Mouse (Mus musculus) heart, adult 2 months (tissue): Measurements from ENCODE around the gene Wwox. TPM values are rescaled to one million over a fixed set of nuclear protein-coding genes. Genes with fewer than 3 reads are reported as not detected.

ENCODE experiments used
- DNase-seq, 2 experiments: peaks; one replicate each; pipeline ENCODE4 v3.0.0; 2021
- H3K27ac ChIP-seq: fragments of 200-600 bp; 2 replicates; pipeline ENCODE4 v1.8.1; 2022
- H3K27me3 ChIP-seq: fragments of 200-500 bp; 2 replicates; pipeline ENCODE4 v1.6.1; 2012; ENCODE audit warnings: mild to moderate bottlenecking, low read length, inconsistent platforms, mixed read lengths; ENCODE audit not compliant: control insufficient read depth, insufficient read depth
- H3K36me3 ChIP-seq: fragments of 200-500 bp; 2 replicates; pipeline ENCODE4 v1.6.1; 2012; ENCODE audit warnings: low read length, inconsistent platforms; ENCODE audit not compliant: control insufficient read depth, insufficient read depth
- H3K4me1 ChIP-seq: fragments of 200-500 bp; 2 replicates; pipeline ENCODE4 v1.6.1; 2011; ENCODE audit warnings: low read length; ENCODE audit not compliant: control insufficient read depth, insufficient read depth
- H3K4me3 ChIP-seq: fragments of 200-600 bp; 2 replicates; pipeline ENCODE4 v1.8.1; 2022
- H3K79me2 ChIP-seq: fragments of 200-500 bp; replicated peaks from 2 replicates; pipeline ENCODE4 v1.6.1; 2012; ENCODE audit warnings: mild to moderate bottlenecking, inconsistent platforms, low read length, moderate library complexity, mixed read lengths; ENCODE audit not compliant: control insufficient read depth, insufficient read depth
- H3K9ac ChIP-seq: fragments of 200-500 bp; 2 replicates; pipeline ENCODE4 v1.6.1; 2012; ENCODE audit warnings: low read depth, mild to moderate bottlenecking, control low read depth, inconsistent platforms, low read length, mixed read lengths
- CTCF ChIP-seq: fragments of 200-600 bp; IDR thresholded peaks from 2 replicates; pipeline ENCODE4 v1.8.1; 2022; ENCODE audit warnings: antibody characterized with exemption, mild to moderate bottlenecking, moderate library complexity
- EP300 ChIP-seq: fragments of 200-500 bp; IDR thresholded peaks from 2 replicates; pipeline ENCODE4 v1.6.1; 2011; ENCODE audit warnings: low read depth, low read length, control low read depth; ENCODE audit not compliant: insufficient read depth
- POLR2A ChIP-seq: fragments of 200-500 bp; IDR thresholded peaks from 2 replicates; pipeline ENCODE4 v1.6.1; 2011; ENCODE audit warnings: mild to moderate bottlenecking, low read depth, low read length, control low read depth; ENCODE audit not compliant: insufficient read depth
- whole genome bisulfite sequencing: fragments of 180-500 bp; shearing (Covaris S2); methylation state at CpG from one replicate; pipeline ENCODE4 v1.1.7; 2018; 5-methylcytosine and 5-hydroxymethylcytosine counted together
- intact Hi-C: fragments of 180-260 bp; cut with DNase I; formaldehyde crosslinking; loops from one replicate; pipeline ENCODE4 v1.15.1; 2025
- polyA plus RNA-seq: library from polyadenylated mRNA; depleted of rRNA; stranded (reverse); fragments of >200 nt; gene quantifications from 2 replicates; pipeline ENCODE4 v1.2.3, GENCODE M21; 2012
- total RNA-seq, 2 experiments: library from RNA; stranded (reverse); gene quantifications; 2 replicates each; pipeline ENCODE4 v1.2.3; 2021

Wwox gene
- total and polyA plus RNA-seq, 3 experiments: 3.3 to 4.6 (median 4.6) TPM

- peak; percentile 41 to 62 for DNase-seq
- TF ChIP-seq POLR2A (no peak), CTCF (no peak), EP300 (0 out of 2 replicates have a peak, but pooled peaks have one; percentile 19)
- Histone ChIP-seq H3K4me1 (0 out of 2 replicates have a peak, but pooled peaks cover 1% of the 10 kb centered on the region), H3K36me3 (no peaks in the 10 kb centered on the region), H3K27ac (peak overlapping the region; percentile 9; the same call in 1 of the 2 replicates), H3K27me3 (no peaks in the 10 kb centered on the region), H3K4me3 (no peak overlapping the region), H3K79me2 (no peaks in the 10 kb centered on the region), H3K9ac (no peak overlapping the region)
- intact Hi-C loops: no loop called here
- 42% methylated on average over 9 of the region's 9 CpGs for WGBS
These were observed 231.8 kb downstream of the Wwox start for GRCm38 (mm10) chr8:114671237-114671674.

- no peak overlapping the region for H3K9ac ChIP-seq
- no peaks in the 10 kb centered on the region for H3K36me3 ChIP-seq
- DNase-seq: no peak
- intact Hi-C loops: no loop called here
- no peaks in the 10 kb centered on the region for H3K79me2 ChIP-seq
- H3K4me1 ChIP-seq: 0 out of 2 replicates have a peak, but pooled peaks cover 1% of the 10 kb centered on the region
- TF ChIP-seq POLR2A (no peak), CTCF (no peak), EP300 (no peak)
- no peak overlapping the region for H3K4me3 ChIP-seq
- no peaks in the 10 kb centered on the region for H3K27me3 ChIP-seq
- 93% methylated on average over 3 of the region's 3 CpGs for WGBS
- no peak overlapping the region for H3K27ac ChIP-seq
These were observed 234.0 kb downstream of the Wwox start for GRCm38 (mm10) chr8:114673416-114673815.

GRCm38 (mm10) chr8:114675151-114675550, 235.7 kb downstream of the Wwox start:
- TF ChIP-seq POLR2A: no peak
- TF ChIP-seq CTCF: no peak
- no peak for TF ChIP-seq EP300
- WGBS: 71% methylated on average over 7 of the region's 7 CpGs
- Histone ChIP-seq H3K4me3 (no peak overlapping the region), H3K4me1 (0 out of 2 replicates have a peak, but pooled peaks cover 1% of the 10 kb centered on the region), H3K27me3 (no peaks in the 10 kb centered on the region), H3K36me3 (no peaks in the 10 kb centered on the region), H3K79me2 (no peaks in the 10 kb centered on the region), H3K9ac (no peak overlapping the region), H3K27ac (no peak overlapping the region)
- intact Hi-C loops: no loop called here
- DNase-seq: peak in 1 of 2 experiments; percentile 11

GRCm38 (mm10) chr8:114676918-114677317, 237.5 kb downstream of the Wwox start:
- no peaks in the 10 kb centered on the region for H3K4me1 ChIP-seq
- H3K36me3 ChIP-seq: no peaks in the 10 kb centered on the region
- no peak overlapping the region for H3K4me3 ChIP-seq
- no peaks in the 10 kb centered on the region for H3K27me3 ChIP-seq
- H3K27ac ChIP-seq: no peak overlapping the region
- TF ChIP-seq EP300 (no peak), CTCF (no peak), POLR2A (no peak)
- intact Hi-C loops: no loop called here
- no peak overlapping the region for H3K9ac ChIP-seq
- H3K79me2 ChIP-seq: no peaks in the 10 kb centered on the region
- WGBS: 79% methylated on average over 2 of the region's 2 CpGs
- DNase-seq: no peak

- Histone ChIP-seq H3K27me3 (no peaks in the 10 kb centered on the region), H3K4me3 (no peak overlapping the region), H3K27ac (no peak overlapping the region), H3K36me3 (no peaks in the 10 kb centered on the region), H3K79me2 (no peaks in the 10 kb centered on the region), H3K4me1 (no peaks in the 10 kb centered on the region), H3K9ac (no peak overlapping the region)
- TF ChIP-seq EP300 (no peak), POLR2A (no peak), CTCF (no peak)
- intact Hi-C loops: no loop called here
- WGBS: 68% methylated on average over 6 of the region's 6 CpGs
- DNase-seq: no peak
These were observed 238.2 kb downstream of the Wwox start for GRCm38 (mm10) chr8:114677551-114678127.

GRCm38 (mm10) chr8:114679386-114680098, 240.1 kb downstream of the Wwox start:
- WGBS: 70% methylated on average over 14 of the region's 14 CpGs
- no peak overlapping the region for H3K9ac ChIP-seq
- TF ChIP-seq EP300 (no peak), CTCF (no peak), POLR2A (no peak)
- H3K27ac ChIP-seq: no peak overlapping the region
- no peaks in the 10 kb centered on the region for H3K79me2 ChIP-seq
- H3K27me3 ChIP-seq: no peaks in the 10 kb centered on the region
- intact Hi-C loops: no loop called here
- no peaks in the 10 kb centered on the region for H3K4me1 ChIP-seq
- H3K4me3 ChIP-seq: no peak overlapping the region
- no peak for DNase-seq
- no peaks in the 10 kb centered on the region for H3K36me3 ChIP-seq
